Mouse (Mus musculus) liver, embryonic 12.5 days (tissue): ENCODE measurements around the gene Gm16181. TPM values are rescaled to one million over a fixed set of nuclear protein-coding genes. Genes with fewer than 3 reads are reported as not detected.

Source experiments
- ATAC-seq: fragments of 200-750 bp; cut with Nextera tagmentation; 2 replicates; pipeline ENCODE4 v1.8.0; 2017; ENCODE audit warnings: moderate number of reproducible peaks, mild to moderate bottlenecking, moderate library complexity
- H3K27ac ChIP-seq: fragments of 300-500 bp; sonication (generic); 2 replicates; pipeline ENCODE4 v1.5.1; 2016; ENCODE audit warnings: mild to moderate bottlenecking
- H3K27me3 ChIP-seq: fragments of 300-500 bp; sonication (generic); replicated peaks from 2 replicates; pipeline ENCODE4 v1.6.1; 2016; ENCODE audit warnings: mild to moderate bottlenecking, moderate library complexity
- H3K36me3 ChIP-seq: fragments of 300-500 bp; sonication (generic); 2 replicates; pipeline ENCODE4 v1.6.1; 2016; ENCODE audit warnings: mild to moderate bottlenecking, moderate library complexity
- H3K4me1 ChIP-seq: fragments of 300-500 bp; sonication (generic); 2 replicates; pipeline ENCODE4 v1.6.1; 2016
- H3K4me2 ChIP-seq: fragments of 300-500 bp; sonication (generic); 2 replicates; pipeline ENCODE4 v1.6.1; 2016; ENCODE audit warnings: mild to moderate bottlenecking, moderate library complexity
- H3K4me3 ChIP-seq: fragments of 300-500 bp; sonication (generic); 2 replicates; pipeline ENCODE4 v1.5.1; 2016; ENCODE audit warnings: mild to moderate bottlenecking, moderate library complexity
- H3K9ac ChIP-seq: fragments of 300-500 bp; sonication (generic); 2 replicates; pipeline ENCODE4 v1.6.1; 2016; ENCODE audit warnings: mild to moderate bottlenecking, moderate library complexity
- H3K9me3 ChIP-seq: fragments of 300-500 bp; sonication (generic); replicated peaks from 2 replicates; pipeline ENCODE4 v1.6.1; 2016; ENCODE audit warnings: mild to moderate bottlenecking, moderate library complexity
- WGBS: fragments of 180-500 bp; shearing (Covaris S2); methylation state at CpG from one replicate; pipeline ENCODE4 v1.1.7; 2016; ENCODE audit not compliant: insufficient replicate concordance; 5-methylcytosine and 5-hydroxymethylcytosine counted together
- microRNA-seq: library from miRNA; unstranded; fragments of <30 nt; microRNA quantifications from one replicate; pipeline ENCODE4, GENCODE M21; 2017
- polyA plus RNA-seq: library from polyadenylated mRNA; unstranded; fragments of >200 nt; fragmentation: Nextera tagmentation; extraction: Ambion mirVana; gene quantifications from 2 replicates; pipeline ENCODE4 v1.2.1, GENCODE M21; 2016

Gene Gm16181
- polyA plus RNA-seq, 1 experiment from 2014 or later = 0.42 TPM

- 50% methylated on average over 1 of the region's 1 CpGs for WGBS
- Histone ChIP-seq H3K4me3 (no peak overlapping the region), H3K9ac (no peak overlapping the region), H3K4me1 (peaks cover 13% of the 10 kb centered on the region), H3K9me3 (no peaks in the 10 kb centered on the region), H3K36me3 (peaks cover 6% of the 10 kb centered on the region; the same call in 1 of the 2 replicates), H3K27me3 (peaks cover 14% of the 10 kb centered on the region), H3K4me2 (no peak overlapping the region), H3K27ac (no peak overlapping the region)
- no peak for ATAC-seq
These were observed 46.9 kb downstream of the Gm16181 start for GRCm38 (mm10) chr17:35267399-35268086.

- H3K36me3 ChIP-seq = peaks cover 6% of the 10 kb centered on the region; the same call in 1 of the 2 replicates
- H3K9ac ChIP-seq = no peak overlapping the region
- H3K4me1 ChIP-seq = 0 out of 2 replicates have a peak, but pooled peaks cover 3% of the 10 kb centered on the region
- 0 out of 2 replicates have a peak, but pooled peaks cover under 1% of the 10 kb centered on the region for H3K27me3 ChIP-seq
- H3K9me3 ChIP-seq = no peaks in the 10 kb centered on the region; the same call in 1 of the 2 replicates
- 23% methylated on average over 3 of the region's 3 CpGs for WGBS
- no peak overlapping the region for H3K27ac ChIP-seq
- H3K4me2 ChIP-seq = no peak overlapping the region
- no peak overlapping the region for H3K4me3 ChIP-seq
- ATAC-seq = no peak
These were observed 49.2 kb downstream of the Gm16181 start for GRCm38 (mm10) chr17:35269653-35270347.

- Histone ChIP-seq H3K4me3 (no peak overlapping the region), H3K4me2 (no peak overlapping the region), H3K9ac (no peak overlapping the region), H3K27ac (no peak overlapping the region), H3K9me3 (no peaks in the 10 kb centered on the region; the same call in 1 of the 2 replicates), H3K36me3 (no peaks in the 10 kb centered on the region), H3K27me3 (peaks cover 25% of the 10 kb centered on the region), H3K4me1 (0 out of 2 replicates have a peak, but pooled peaks cover 3% of the 10 kb centered on the region)
- ATAC-seq = no peak
- WGBS = 42% methylated on average over 3 of the region's 3 CpGs
These were observed 51.6 kb downstream of the Gm16181 start for GRCm38 (mm10) chr17:35272249-35272648.

Small RNAs within 50 kb of the gene (microRNA-seq; reads per million reads assigned to microRNA genes)
- gene Mir6973a (not detected), gene Mir6974 (not detected), gene Mir6975 (2.1 reads per million), gene Mir8094 (not detected)

Other genes with a start within 250 kb of the Gm16181 start
- gene Hspa1a, start 248.7 kb upstream of the Gm16181 start, polyA plus RNA-seq = 2.8 and 5.0 TPM in 2 replicates
- 0.38 and 0.49 TPM in 2 replicates for gene Hspa1l, start 248.1 kb upstream of the Gm16181 start, polyA plus RNA-seq
- 202 and 215 TPM in 2 replicates for gene Lsm2, start 239.0 kb upstream of the Gm16181 start, polyA plus RNA-seq
- gene Vars, start 219.8 kb upstream of the Gm16181 start, polyA plus RNA-seq = 208 and 211 TPM in 2 replicates
- gene Vwa7, start 204.3 kb upstream of the Gm16181 start, polyA plus RNA-seq = 0.10 and 0.15 TPM in 2 replicates
- gene Sapcd1, start 192.8 kb upstream of the Gm16181 start, polyA plus RNA-seq = 2.8 and 3.4 TPM in 2 replicates
- gene Msh5, start 174.1 kb upstream of the Gm16181 start, polyA plus RNA-seq = 4.0 and 4.8 TPM in 2 replicates
- 160 and 162 TPM in 2 replicates for gene Clic1, start 170.9 kb upstream of the Gm16181 start, polyA plus RNA-seq
- gene Ddah2, start 161.8 kb upstream of the Gm16181 start, polyA plus RNA-seq = 49.0 and 49.1 TPM in 2 replicates
- 0.41 and 0.44 TPM in 2 replicates for gene Ly6g6c, start 155.4 kb upstream of the Gm16181 start, polyA plus RNA-seq
- gene Mpig6b, start 154.7 kb upstream of the Gm16181 start, polyA plus RNA-seq = 7.3 and 8.7 TPM in 2 replicates
- 0.23 TPM in 1 of 2 replicates, not detected in the other for gene Ly6g6e, start 143.9 kb upstream of the Gm16181 start, polyA plus RNA-seq
- gene Ly6g6d, start 142.8 kb upstream of the Gm16181 start, polyA plus RNA-seq = 0.36 and 0.53 TPM in 2 replicates
- 10.2 and 10.5 TPM in 2 replicates for gene Ly6g6f, start 135.2 kb upstream of the Gm16181 start, polyA plus RNA-seq
- 60.2 and 61.1 TPM in 2 replicates for gene Abhd16a, start 131.6 kb upstream of the Gm16181 start, polyA plus RNA-seq
- not detected in 2 replicates for gene Ly6g5c, start 112.6 kb upstream of the Gm16181 start, polyA plus RNA-seq
- gene Ly6g5b, start 105.4 kb upstream of the Gm16181 start, polyA plus RNA-seq = 0.55 and 0.81 TPM in 2 replicates
- 16.5 and 19.6 TPM in 2 replicates for gene Gpank1, start 99.4 kb upstream of the Gm16181 start, polyA plus RNA-seq
- gene Csnk2b, start 98.8 kb upstream of the Gm16181 start, polyA plus RNA-seq = 187 and 192 TPM in 2 replicates
- 3.7 and 4.3 TPM in 2 replicates for gene D17H6S53E, start 94.5 kb upstream of the Gm16181 start, polyA plus RNA-seq
- 482 and 508 TPM in 2 replicates for gene Apom, start 88.8 kb upstream of the Gm16181 start, polyA plus RNA-seq
- gene Bag6, start 85.7 kb upstream of the Gm16181 start, polyA plus RNA-seq = 29.1 and 35.5 TPM in 2 replicates
- 83.0 and 86.8 TPM in 2 replicates for gene Prrc2a, start 55.9 kb upstream of the Gm16181 start, polyA plus RNA-seq
- gene Aif1, start 44.8 kb upstream of the Gm16181 start, polyA plus RNA-seq = 10.5 and 11.6 TPM in 2 replicates
- gene Lst1, start 32.4 kb upstream of the Gm16181 start, polyA plus RNA-seq = 20.8 and 23.7 TPM in 2 replicates
- gene Ltb, start 26.4 kb upstream of the Gm16181 start, polyA plus RNA-seq = 1.2 and 1.3 TPM in 2 replicates
- 0.33 and 0.36 TPM in 2 replicates for gene Tnf, start 18.8 kb upstream of the Gm16181 start, polyA plus RNA-seq
- gene Lta, start 15.5 kb upstream of the Gm16181 start, polyA plus RNA-seq = 0.12 TPM in 1 of 2 replicates, not detected in the other
- gene Atp6v1g2, start 12.8 kb downstream of the Gm16181 start, polyA plus RNA-seq = 1.3 and 1.8 TPM in 2 replicates
- gene Nfkbil1, start 15.0 kb downstream of the Gm16181 start, polyA plus RNA-seq = 5.7 and 6.4 TPM in 2 replicates
- 258 and 267 TPM in 2 replicates for gene Ddx39b, start 20.9 kb downstream of the Gm16181 start, polyA plus RNA-seq
- gene H2-D1, start 41.9 kb downstream of the Gm16181 start, polyA plus RNA-seq = 66.8 and 72.5 TPM in 2 replicates
- 0.93 and 1.0 TPM in 2 replicates for gene H2-Q1, start 99.6 kb downstream of the Gm16181 start, polyA plus RNA-seq
- gene H2-Q2, start 121.4 kb downstream of the Gm16181 start, polyA plus RNA-seq = 0.72 and 0.85 TPM in 2 replicates
- gene H2-Q4, start 158.8 kb downstream of the Gm16181 start, polyA plus RNA-seq = 1.9 and 2.3 TPM in 2 replicates
- gene H2-Q6, start 204.0 kb downstream of the Gm16181 start, polyA plus RNA-seq = 10.1 and 10.9 TPM in 2 replicates
- 23.4 and 24.6 TPM in 2 replicates for gene H2-Q7, start 218.3 kb downstream of the Gm16181 start, polyA plus RNA-seq
- gene H2-Q10, start 249.3 kb downstream of the Gm16181 start, polyA plus RNA-seq = 102 TPM in 2 replicates